Mouse (Mus musculus) liver, embryonic 11.5 days (tissue): ENCODE results near the gene Cdk5rap1. TPM values are rescaled to one million over a fixed set of nuclear protein-coding genes. Genes with fewer than 3 reads are reported as not detected.
"Not testable (repeated sequence)": the region's sequence is repeated elsewhere in the genome, so short reads cannot be mapped to it uniquely, and the experiment has no call there.

Experiments
- ATAC-seq: fragments of 200-750 bp; cut with Nextera tagmentation; replicated peaks from 2 replicates; pipeline ENCODE4 v1.8.0; 2017; ENCODE audit warnings: moderate number of reproducible peaks, mild to moderate bottlenecking, moderate TSS enrichment, moderate library complexity; ENCODE audit not compliant: low FRiP score
- DNase-seq: peaks from one replicate; pipeline ENCODE4 v3.0.0-alpha.2; 2017; ENCODE audit warnings: low spot score
- H3K27ac ChIP-seq: fragments of 300-500 bp; sonication (generic); 2 replicates; pipeline ENCODE4 v1.5.1; 2014; ENCODE audit warnings: mild to moderate bottlenecking, low read depth, low read length, control low read depth
- H3K27me3 ChIP-seq: fragments of 300-500 bp; sonication (generic); replicated peaks from 2 replicates; pipeline ENCODE4 v1.6.1; 2014; ENCODE audit warnings: low read length, mixed read lengths; ENCODE audit not compliant: control insufficient read depth, insufficient read depth
- H3K36me3 ChIP-seq: fragments of 300-500 bp; sonication (generic); 2 replicates; pipeline ENCODE4 v1.6.1; 2014; ENCODE audit warnings: mild to moderate bottlenecking, low read length, moderate library complexity, mixed read lengths; ENCODE audit not compliant: control insufficient read depth, insufficient read depth
- H3K4me1 ChIP-seq: fragments of 300-500 bp; sonication (generic); replicated peaks from 2 replicates; pipeline ENCODE4 v1.6.1; 2014; ENCODE audit warnings: low read length, mixed read lengths; ENCODE audit not compliant: control insufficient read depth, insufficient read depth
- H3K4me2 ChIP-seq: fragments of 300-500 bp; sonication (generic); 2 replicates; pipeline ENCODE4 v1.6.1; 2014; ENCODE audit warnings: mild to moderate bottlenecking, control low read depth, moderate library complexity
- H3K4me3 ChIP-seq: fragments of 300-500 bp; sonication (generic); 2 replicates; pipeline ENCODE4 v1.5.1; 2014; ENCODE audit warnings: low read depth, low read length, control low read depth
- H3K9ac ChIP-seq: fragments of 300-500 bp; sonication (generic); 2 replicates; pipeline ENCODE4 v1.6.1; 2014; ENCODE audit warnings: low read depth, low read length, control low read depth
- H3K9me3 ChIP-seq: fragments of 300-500 bp; sonication (generic); 2 replicates; pipeline ENCODE4 v1.6.1; 2016; ENCODE audit warnings: low read length, inconsistent platforms, mixed read lengths; ENCODE audit not compliant: control insufficient read depth
- WGBS: fragments of 180-500 bp; shearing (Covaris S2); extraction: QIAGEN DNeasy Blood & Tissue Kit; methylation state at CpG from one replicate; pipeline ENCODE4 v1.1.7; 2014; 5-methylcytosine and 5-hydroxymethylcytosine counted together
- polyA plus RNA-seq: library from polyadenylated mRNA; unstranded; fragments of >200 nt; fragmentation: Nextera tagmentation; extraction: Ambion mirVana; gene quantifications from 2 replicates; pipeline ENCODE4 v1.2.1, GENCODE M21; 2014

Gene Cdk5rap1
- polyA plus RNA-seq, 1 experiment from 2014 or later: 23.7 TPM

GRCm38 (mm10) chr2:154348152-154348551 lies 24.7 kb downstream of the Cdk5rap1 start:
- DNase-seq (no peak), ATAC-seq (no peak)
- Histone ChIP-seq H3K4me1 (no peaks in the 10 kb centered on the region), H3K27ac (no peak overlapping the region), H3K4me2 (no peak overlapping the region), H3K27me3 (no peaks in the 10 kb centered on the region), H3K9me3 (no peaks in the 10 kb centered on the region), H3K9ac (no peak overlapping the region), H3K4me3 (no peak overlapping the region), H3K36me3 (peaks cover 15% of the 10 kb centered on the region; the same call in 1 of the 2 replicates)
- WGBS: 83% methylated on average over 3 of the region's 3 CpGs

- 72% methylated on average over 2 of the region's 2 CpGs for WGBS
Observed at GRCm38 (mm10) chr2:154339356-154339755, 33.5 kb downstream of the Cdk5rap1 start.

DNA sequence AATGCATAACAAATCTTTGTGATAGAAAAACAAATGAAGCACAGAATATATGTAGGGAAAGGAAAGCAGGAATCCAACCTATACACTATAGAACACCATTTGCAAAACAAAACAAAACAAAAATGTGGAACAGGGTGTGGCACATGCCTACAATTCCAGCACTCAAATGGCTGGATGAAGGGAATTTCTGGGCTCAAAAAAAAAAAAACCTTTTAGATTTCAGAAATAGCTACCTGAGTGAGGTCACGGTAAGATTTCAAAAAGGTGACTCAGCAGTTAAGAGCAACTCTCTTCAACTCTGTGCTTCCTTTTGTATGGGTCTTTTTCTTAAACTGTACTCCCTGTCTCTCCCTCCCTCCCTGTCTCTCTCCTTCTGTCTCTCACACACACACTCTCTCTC lies 34.6 kb downstream of the Cdk5rap1 start:
- H3K4me3 ChIP-seq: no peak overlapping the region
- WGBS: 77% methylated on average over 1 of the region's 1 CpGs
- H3K27me3 ChIP-seq: no peaks in the 10 kb centered on the region
- H3K9me3 ChIP-seq: peaks cover 3% of the 10 kb centered on the region; the same call in 1 of the 2 replicates
- DNase-seq (no peak), ATAC-seq (no peak)
- no peak overlapping the region for H3K4me2 ChIP-seq
- no peaks in the 10 kb centered on the region for H3K4me1 ChIP-seq
- peaks cover 8% of the 10 kb centered on the region; the same call in 1 of the 2 replicates for H3K36me3 ChIP-seq
- H3K9ac ChIP-seq: no peak overlapping the region
- no peak overlapping the region for H3K27ac ChIP-seq

More at GRCm38 (mm10) chr2:154339356-154339755, 33.5 kb downstream of the Cdk5rap1 start:
- no peak overlapping the region for H3K9ac ChIP-seq
- DNase-seq: no peak
- no peaks in the 10 kb centered on the region for H3K9me3 ChIP-seq
- no peak overlapping the region for H3K4me2 ChIP-seq
- H3K36me3 ChIP-seq: peaks cover 8% of the 10 kb centered on the region; the same call in 1 of the 2 replicates
- no peak overlapping the region for H3K4me3 ChIP-seq
- no peaks in the 10 kb centered on the region for H3K4me1 ChIP-seq
- H3K27ac ChIP-seq: no peak overlapping the region
- ATAC-seq: no peak
- H3K27me3 ChIP-seq: no peaks in the 10 kb centered on the region

DNA sequence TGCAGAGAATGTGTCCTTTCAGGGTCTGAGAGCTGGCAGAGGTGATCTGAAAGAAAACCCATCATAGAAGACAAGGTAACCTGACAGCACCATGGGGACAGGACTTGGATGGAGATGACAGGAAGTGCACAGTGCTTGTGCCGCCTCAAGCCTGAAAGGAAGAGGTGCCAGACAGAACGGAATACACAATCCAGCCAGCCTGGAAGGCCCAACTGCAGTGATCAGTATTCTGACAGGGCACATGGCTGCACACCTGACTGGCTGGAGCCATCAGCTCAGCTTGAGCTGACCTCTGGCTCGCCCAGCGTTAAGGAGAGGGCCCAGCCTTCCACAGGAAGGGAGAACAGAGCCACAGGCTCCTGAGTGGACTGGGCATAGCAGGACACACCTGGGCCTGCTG lies 37.2 kb downstream of the Cdk5rap1 start:
- DNase-seq (no peak), ATAC-seq (no peak)
- H3K27me3 ChIP-seq: no peaks in the 10 kb centered on the region
- WGBS: 81% methylated on average over 4 of the region's 4 CpGs
- peaks cover 3% of the 10 kb centered on the region; the same call in 1 of the 2 replicates for H3K9me3 ChIP-seq
- H3K4me2 ChIP-seq: no peak overlapping the region
- no peak overlapping the region for H3K4me3 ChIP-seq
- H3K27ac ChIP-seq: no peak overlapping the region
- H3K9ac ChIP-seq: no peak overlapping the region
- peaks cover 5% of the 10 kb centered on the region; the same call in 1 of the 2 replicates for H3K36me3 ChIP-seq
- H3K4me1 ChIP-seq: no peaks in the 10 kb centered on the region

- DNase-seq (peak; percentile 56), ATAC-seq (peak; percentile 93)
- Histone ChIP-seq H3K4me3 (no peak overlapping the region), H3K9me3 (no peaks in the 10 kb centered on the region), H3K4me2 (no peak overlapping the region), H3K27ac (no peak overlapping the region), H3K4me1 (no peaks in the 10 kb centered on the region; the same call in 1 of the 2 replicates), H3K27me3 (no peaks in the 10 kb centered on the region), H3K36me3 (no peaks in the 10 kb centered on the region), H3K9ac (no peak overlapping the region)
- WGBS: 55% methylated on average over 3 of the region's 3 CpGs
Observed at GRCm38 (mm10) chr2:154326852-154327251, 46.0 kb downstream of the Cdk5rap1 start.

- 56% methylated on average over 4 of the region's 5 CpGs for WGBS
- not testable (repeated sequence) for DNase-seq, H3K4me1 ChIP-seq, H3K36me3 ChIP-seq, H3K27me3 ChIP-seq, H3K9ac ChIP-seq, H3K4me2 ChIP-seq, H3K27ac ChIP-seq, ATAC-seq, H3K4me3 ChIP-seq, H3K9me3 ChIP-seq
Observed at GRCm38 (mm10) chr2:154313771-154314170, 59.0 kb downstream of the Cdk5rap1 start.

DNA sequence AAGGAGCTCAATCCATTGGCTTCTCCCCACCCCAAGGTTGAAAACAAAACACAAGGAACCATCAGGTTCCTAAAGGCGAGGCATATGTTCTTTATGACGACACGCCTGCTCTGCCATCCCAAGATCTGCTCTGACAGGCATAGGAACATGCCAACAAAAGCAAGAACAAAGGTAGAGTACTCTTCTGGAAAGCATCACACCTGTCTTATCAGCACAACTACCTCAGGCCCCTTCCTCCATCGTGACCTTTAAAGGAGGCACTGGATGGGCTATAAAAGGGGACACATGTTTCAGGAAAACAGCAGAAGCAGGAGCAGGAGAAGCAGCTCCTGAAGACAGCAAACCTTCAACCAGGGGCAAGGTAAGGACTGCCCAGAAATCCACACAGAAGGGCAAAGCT lies 65.9 kb downstream of the Cdk5rap1 start, which contains the start of gene Bpifb9b:
Bpifb9b (plus strand) TSS at position 301 of the 400 bp plus-strand sequence.
- H3K4me3 ChIP-seq, DNase-seq, ATAC-seq, H3K9me3 ChIP-seq, H3K4me2 ChIP-seq, H3K36me3 ChIP-seq, H3K4me1 ChIP-seq, H3K9ac ChIP-seq, H3K27me3 ChIP-seq, H3K27ac ChIP-seq: not testable (repeated sequence)
- WGBS: 81% methylated on average over 4 of the region's 4 CpGs

DNA sequence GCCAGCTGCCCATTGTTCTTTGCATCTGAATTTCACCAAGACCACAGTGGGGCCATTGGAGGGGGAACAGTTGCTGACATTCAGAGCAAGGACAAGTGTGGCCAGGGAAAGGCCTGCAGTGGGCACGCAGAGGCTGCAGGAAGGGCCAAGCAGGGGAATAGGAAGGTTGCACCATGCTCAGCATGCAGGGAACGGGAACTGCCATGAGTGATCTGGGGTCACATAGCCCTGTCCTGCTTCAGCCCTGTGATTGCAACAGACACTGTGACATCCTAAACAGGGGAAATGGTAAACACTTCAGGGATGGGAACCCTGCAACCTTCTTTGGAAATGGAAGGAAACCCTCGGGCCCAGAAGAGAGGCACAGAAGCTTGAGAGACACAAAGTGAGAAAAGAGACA lies 68.2 kb downstream of the Cdk5rap1 start:
- H3K9me3 ChIP-seq, ATAC-seq, DNase-seq, H3K4me2 ChIP-seq, H3K27me3 ChIP-seq, H3K4me1 ChIP-seq, H3K9ac ChIP-seq, H3K36me3 ChIP-seq, H3K27ac ChIP-seq, H3K4me3 ChIP-seq: not testable (repeated sequence)
- 77% methylated on average over 1 of the region's 3 CpGs for WGBS

GRCm38 (mm10) chr2:154301763-154302162 lies 71.0 kb downstream of the Cdk5rap1 start:
- no peaks in the 10 kb centered on the region for H3K4me1 ChIP-seq
- DNase-seq (no peak), ATAC-seq (no peak)
- H3K4me3 ChIP-seq: no peak overlapping the region
- no peak overlapping the region for H3K4me2 ChIP-seq
- no peaks in the 10 kb centered on the region for H3K27me3 ChIP-seq
- 84% methylated on average over 3 of the region's 3 CpGs for WGBS
- H3K36me3 ChIP-seq: no peaks in the 10 kb centered on the region
- no peak overlapping the region for H3K9ac ChIP-seq
- no peaks in the 10 kb centered on the region for H3K9me3 ChIP-seq
- no peak overlapping the region for H3K27ac ChIP-seq
